12 mouse cellular contexts compared by ENCODE assay signal in the genomic region with DNA sequence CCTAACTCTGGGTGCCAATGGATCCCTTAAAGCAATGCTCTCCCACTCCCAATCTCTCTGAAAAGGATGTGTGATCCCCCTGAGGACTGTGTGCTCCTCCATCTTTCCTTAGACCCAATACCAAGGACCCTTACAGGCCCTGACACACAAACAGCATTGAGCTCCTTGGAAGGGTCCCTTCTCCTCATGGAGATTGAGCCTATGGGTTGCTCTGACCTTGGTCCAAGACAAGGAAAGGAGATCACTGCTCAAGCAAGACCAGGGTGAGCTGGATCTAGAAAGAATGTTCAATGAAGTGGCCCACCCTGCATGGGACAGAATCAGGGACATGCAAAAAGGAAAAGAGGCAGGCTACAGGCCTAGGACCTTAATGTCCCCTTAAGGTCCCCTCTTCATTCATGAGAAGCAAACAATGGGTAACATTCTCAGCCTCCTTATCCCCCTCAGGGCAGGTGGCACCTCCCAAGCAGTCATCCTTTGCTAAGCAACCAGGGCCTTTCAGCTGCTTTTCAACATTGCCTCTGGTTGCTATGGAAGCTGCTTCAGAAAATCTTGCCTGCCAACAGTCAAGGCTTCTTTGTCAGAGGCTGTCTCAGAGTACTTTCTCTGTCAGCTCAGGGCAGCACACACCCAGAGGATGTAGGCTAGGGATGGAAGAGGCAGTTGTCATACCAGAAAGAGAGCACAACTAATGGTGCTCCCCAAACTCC.
DNase-seq lines count a peak whose midpoint lies in the region; ATAC-seq lines count a peak whose summit lies in the region.
"Had no signal": no experiment of that assay in that cellular context is flagged by ENCODE, and none has a peak within 500 bp of the region (broad histone marks: within the 10 kb centered on the region; RNA-seq: fewer than 3 reads in every experiment).

No protein-coding gene starts in this region.

- no peaks in the 10 kb centered on the region for H3K9me3 ChIP-seq in hindbrain, embryonic 14.5 days (ENCODE audit: control insufficient read depth, low read length)
- no peaks in the 10 kb centered on the region for H3K9me3 ChIP-seq in limb, embryonic 10.5 days (replicated peaks)
- H3K9me3 ChIP-seq in liver, embryonic 11.5 days (ENCODE audit: control insufficient read depth, low read length), result no peaks in the 10 kb centered on the region
- H3K9me3 ChIP-seq: liver, embryonic 13.5 days had no signal

- H3K4me2 ChIP-seq in hindbrain, embryonic 14.5 days (replicated peaks), result no peak overlapping the region
- H3K4me2 ChIP-seq in liver, embryonic 11.5 days, result no peak overlapping the region
- H3K4me2 ChIP-seq: liver, embryonic 13.5 days had no signal

- H3K4me1 ChIP-seq in hindbrain, embryonic 14.5 days (replicated peaks; ENCODE audit: control insufficient read depth, insufficient read depth, low read length), result no peaks in the 10 kb centered on the region
- peaks cover 42% of the 10 kb centered on the region for H3K4me1 ChIP-seq in limb, embryonic 10.5 days
- no peaks in the 10 kb centered on the region for H3K4me1 ChIP-seq in liver, embryonic 11.5 days (replicated peaks; ENCODE audit: control insufficient read depth, insufficient read depth, low read length)
- H3K4me1 ChIP-seq: liver, embryonic 13.5 days had no signal

- ATAC-seq in hindbrain, embryonic 14.5 days (ENCODE audit: low FRiP score), result peak; percentile 81
- no peak for ATAC-seq in liver, embryonic 11.5 days (replicated peaks; ENCODE audit: low FRiP score)

- H3K27me3 ChIP-seq in hindbrain, embryonic 14.5 days (ENCODE audit: control insufficient read depth, insufficient read depth, low read length), result no peaks in the 10 kb centered on the region
- H3K27me3 ChIP-seq in limb, embryonic 10.5 days (ENCODE audit: low read depth, poor library complexity, severe bottlenecking), result no peaks in the 10 kb centered on the region
- H3K27me3 ChIP-seq in liver, embryonic 11.5 days (replicated peaks; ENCODE audit: control insufficient read depth, insufficient read depth, low read length), result no peaks in the 10 kb centered on the region
- H3K27me3 ChIP-seq: liver, embryonic 13.5 days had no signal

- peak; percentile 24 for DNase-seq in layer of hippocampus, adult 11-12 months (ENCODE audit: low spot score)
- no peak for DNase-seq in layer of hippocampus, adult 9-10 months (ENCODE audit: low spot score)
- DNase-seq in hindbrain, embryonic 14.5 days (ENCODE audit: low spot score), result no peak
- no peak for DNase-seq in limb, embryonic 10.5 days (ENCODE audit: low spot score)
- peak; percentile 36 for DNase-seq in right cerebral cortex, postnatal 25 days
- no peak for DNase-seq in ovary, adult 18-20 months (ENCODE audit: low spot score)
- DNase-seq in liver, embryonic 11.5 days (ENCODE audit: low spot score), result no peak
- no peak for DNase-seq in heart, postnatal 4 days
- DNase-seq: cerebellum, postnatal 10 days; gastrocnemius, adult 2 months; kidney, adult 2 months; liver, embryonic 13.5 days had no signal

- no peaks in the 10 kb centered on the region for H3K36me3 ChIP-seq in hindbrain, embryonic 14.5 days (replicated peaks; ENCODE audit: control insufficient read depth, insufficient read depth)
- H3K36me3 ChIP-seq in limb, embryonic 10.5 days, result no peaks in the 10 kb centered on the region
- no peaks in the 10 kb centered on the region for H3K36me3 ChIP-seq in liver, embryonic 11.5 days (ENCODE audit: control insufficient read depth, insufficient read depth, low read length)
- H3K36me3 ChIP-seq: liver, embryonic 13.5 days had no signal

- no peak overlapping the region for H3K4me3 ChIP-seq in hindbrain, embryonic 14.5 days (replicated peaks; ENCODE audit: low read length)
- H3K4me3 ChIP-seq in limb, embryonic 10.5 days, result no peak overlapping the region
- no peak overlapping the region for H3K4me3 ChIP-seq in liver, embryonic 11.5 days (ENCODE audit: low read depth, low read length)
- H3K4me3 ChIP-seq: gastrocnemius, adult 2 months; liver, embryonic 13.5 days had no signal

- H3K9ac ChIP-seq in hindbrain, embryonic 14.5 days, result no peak overlapping the region
- H3K9ac ChIP-seq in liver, embryonic 11.5 days (ENCODE audit: low read depth, low read length), result no peak overlapping the region
- H3K9ac ChIP-seq: liver, embryonic 13.5 days had no signal

- no peak overlapping the region for H3K27ac ChIP-seq in hindbrain, embryonic 14.5 days
- peak overlapping the region; percentile 77 for H3K27ac ChIP-seq in limb, embryonic 10.5 days
- no peak overlapping the region for H3K27ac ChIP-seq in liver, embryonic 11.5 days (ENCODE audit: low read depth, low read length)
- H3K27ac ChIP-seq: gastrocnemius, adult 2 months; liver, embryonic 13.5 days had no signal

Comparison
In these comparisons a context has a peak if more than half of its experiments do, and no peak if none do; other contexts are left out.
1. DNase-seq: peak in layer of hippocampus, adult 11-12 months (single experiment) and right cerebral cortex, postnatal 25 days (single experiment); none in layer of hippocampus, adult 9-10 months (single experiment), hindbrain, embryonic 14.5 days (single experiment), limb, embryonic 10.5 days (single experiment), ovary, adult 18-20 months (single experiment), liver, embryonic 11.5 days (single experiment) and heart, postnatal 4 days (single experiment).